Mouse (Mus musculus): ENCODE data around the gene Btbd35f22.
"Not testable (repeated sequence)": the region's sequence is repeated elsewhere in the genome, so short reads cannot be mapped to it uniquely, and the experiment has no call there.

Gene Btbd35f22

GRCm38 (mm10) chrX:32047529-32047928, at the start of gene Btbd35f22:
TSS of gene Btbd35f22 (plus strand) at chrX:32047829.
- DNase-seq (ENCODE audit: low spot score in 2 of 2), result not testable (repeated sequence)

Measured in frontal cortex, postnatal 25 days (tissue).